Mouse (Mus musculus): ENCODE data around the gene Igfbp1.

DNA sequence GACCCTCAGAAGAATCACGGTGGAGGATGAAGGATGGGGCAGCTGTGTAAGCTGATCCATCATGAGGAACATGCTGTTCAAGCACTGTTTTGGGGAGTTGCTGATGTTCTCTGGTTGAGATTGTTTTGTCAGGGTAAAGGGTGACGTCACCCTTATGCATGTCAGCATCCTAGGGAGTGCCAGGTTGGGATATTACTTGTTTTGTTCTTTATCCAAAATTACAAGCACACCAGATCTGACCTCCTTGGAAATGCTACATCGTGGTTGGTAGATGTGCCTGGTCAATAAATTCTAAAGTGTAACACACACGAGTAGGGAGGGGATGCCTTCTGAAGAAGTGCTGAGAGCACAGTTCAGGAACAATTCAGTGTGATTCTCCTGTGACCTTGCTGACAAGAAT, 41.2 kb upstream of the Igfbp1 start:
- TF ChIP-seq CTCF (IDR thresholded peaks at IDR 0.05; ENCODE audit: low read depth) (no peak), EP300 (IDR thresholded peaks at IDR 0.05; ENCODE audit: low read depth) (peak; percentile 84)

All from liver, postnatal 0 days (tissue).